Mouse (Mus musculus) hindbrain, embryonic 11.5 days (tissue): ENCODE results near the gene Tmem30b. TPM values are rescaled to one million over a fixed set of nuclear protein-coding genes. Genes with fewer than 3 reads are reported as not detected.

Experiments
- ATAC-seq: fragments of 200-750 bp; cut with Nextera tagmentation; 2 replicates; pipeline ENCODE4 v1.8.0; 2017; ENCODE audit warnings: mild to moderate bottlenecking, moderate TSS enrichment, moderate library complexity; ENCODE audit not compliant: low FRiP score
- DNase-seq: peaks from one replicate; pipeline ENCODE4 v3.0.0-alpha.2; 2015; ENCODE audit warnings: low spot score
- H3K27ac ChIP-seq: fragments of 300-500 bp; sonication (generic); 2 replicates; pipeline ENCODE4 v1.5.1; 2014; ENCODE audit warnings: mild to moderate bottlenecking, low read depth, low read length
- H3K27me3 ChIP-seq: fragments of 300-500 bp; sonication (generic); 2 replicates; pipeline ENCODE4 v1.6.1; 2014; ENCODE audit warnings: mild to moderate bottlenecking, low read length, moderate library complexity, mixed read lengths; ENCODE audit not compliant: control insufficient read depth, insufficient read depth
- H3K36me3 ChIP-seq: fragments of 300-500 bp; sonication (generic); 2 replicates; pipeline ENCODE4 v1.6.1; 2014; ENCODE audit warnings: mild to moderate bottlenecking, low read length, moderate library complexity, mixed read lengths; ENCODE audit not compliant: control insufficient read depth, insufficient read depth
- H3K4me1 ChIP-seq: fragments of 300-500 bp; sonication (generic); replicated peaks from 2 replicates; pipeline ENCODE4 v1.6.1; 2014; ENCODE audit warnings: low read length, mixed read lengths; ENCODE audit not compliant: control insufficient read depth, insufficient read depth
- H3K4me2 ChIP-seq: fragments of 300-500 bp; sonication (generic); replicated peaks from 2 replicates; pipeline ENCODE4 v1.6.1; 2014; ENCODE audit warnings: mild to moderate bottlenecking, low read depth, low read length
- H3K4me3 ChIP-seq: fragments of 300-500 bp; sonication (generic); 2 replicates; pipeline ENCODE4 v1.5.1; 2014; ENCODE audit warnings: low read depth, low read length
- H3K9ac ChIP-seq: fragments of 300-500 bp; sonication (generic); 2 replicates; pipeline ENCODE4 v1.6.1; 2014; ENCODE audit warnings: low read depth, low read length
- H3K9me3 ChIP-seq: fragments of 300-500 bp; sonication (generic); 2 replicates; pipeline ENCODE4 v1.6.1; 2016; ENCODE audit warnings: low read length; ENCODE audit not compliant: control insufficient read depth
- WGBS: fragments of 180-500 bp; shearing (Covaris S2); extraction: QIAGEN DNeasy Blood & Tissue Kit; methylation state at CpG from one replicate; pipeline ENCODE4 v1.1.7; 2014; 5-methylcytosine and 5-hydroxymethylcytosine counted together
- polyA plus RNA-seq: library from polyadenylated mRNA; unstranded; fragments of >200 nt; fragmentation: Nextera tagmentation; extraction: Ambion mirVana; gene quantifications from 2 replicates; pipeline ENCODE4 v1.2.1, GENCODE M21; 2014

Gene Tmem30b
- polyA plus RNA-seq, 1 experiment from 2014 or later: 3.1 TPM

DNA sequence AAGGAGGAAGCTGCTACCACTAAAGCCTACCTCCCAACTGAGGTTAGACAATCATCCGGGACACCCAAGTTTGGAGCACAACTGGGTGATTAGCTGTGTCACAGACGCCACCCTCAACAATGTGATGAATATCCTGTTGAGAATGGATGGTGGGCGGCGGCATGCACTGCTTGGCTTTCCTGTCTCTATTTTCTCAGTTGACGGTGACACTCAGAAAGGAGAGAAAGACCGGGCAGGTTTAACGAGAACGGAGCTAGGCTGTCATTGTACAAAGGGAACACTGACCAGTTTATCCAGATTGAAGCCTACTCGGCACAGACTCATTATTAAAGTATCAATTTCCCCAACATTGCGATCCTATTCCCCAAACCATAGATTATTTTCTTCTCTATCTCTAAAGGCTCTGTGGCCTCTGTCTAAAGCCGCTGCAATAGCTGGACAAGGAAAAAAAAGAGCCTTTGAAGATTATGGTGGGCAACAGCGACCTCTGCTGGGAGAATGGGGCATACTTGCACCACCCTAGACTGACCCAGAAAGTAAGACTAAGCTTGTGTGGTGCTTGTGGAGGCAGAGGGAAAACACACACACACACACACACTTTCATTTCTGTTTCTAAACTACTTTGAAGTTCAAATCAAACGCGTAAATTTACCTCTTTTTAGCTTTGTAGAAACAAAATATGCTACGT lies 29.0 kb downstream of the Tmem30b start:
- ATAC-seq: peak; percentile 61; the same call in 1 of the 2 replicates
- peak; percentile 90 for DNase-seq
- Histone ChIP-seq H3K4me1 (no peaks in the 10 kb centered on the region), H3K9ac (no peak overlapping the region), H3K36me3 (no peaks in the 10 kb centered on the region), H3K27ac (no peak overlapping the region), H3K4me2 (no peak overlapping the region), H3K27me3 (no peaks in the 10 kb centered on the region), H3K9me3 (no peaks in the 10 kb centered on the region), H3K4me3 (no peak overlapping the region)
- 43% methylated on average over 15 of the region's 15 CpGs for WGBS

DNA sequence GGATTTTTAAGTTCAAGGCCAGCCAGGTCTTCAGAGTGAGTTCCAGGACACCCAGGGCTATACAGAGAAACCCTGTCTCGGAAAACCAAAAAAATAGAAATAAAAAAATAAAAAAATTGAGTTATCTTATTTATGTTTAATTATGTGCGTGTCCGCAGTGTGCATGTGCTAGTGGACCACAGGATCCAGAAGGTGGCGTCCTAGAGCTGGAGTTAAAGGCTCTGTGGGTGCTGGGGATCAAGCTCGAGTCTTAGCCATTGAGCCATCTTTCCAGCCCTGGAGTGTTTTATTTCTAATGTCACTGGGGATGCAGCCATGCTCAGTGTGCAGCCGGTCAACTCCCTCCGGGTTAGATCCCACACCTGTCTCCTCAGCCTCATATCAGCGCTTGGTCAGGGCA lies 29.7 kb downstream of the Tmem30b start:
- ATAC-seq: no peak
- no peak for DNase-seq
- 94% methylated on average over 8 of the region's 8 CpGs for WGBS
- Histone ChIP-seq H3K36me3 (no peaks in the 10 kb centered on the region), H3K27ac (no peak overlapping the region), H3K9me3 (no peaks in the 10 kb centered on the region), H3K27me3 (no peaks in the 10 kb centered on the region), H3K4me2 (no peak overlapping the region), H3K9ac (no peak overlapping the region), H3K4me3 (no peak overlapping the region), H3K4me1 (no peaks in the 10 kb centered on the region)

DNA sequence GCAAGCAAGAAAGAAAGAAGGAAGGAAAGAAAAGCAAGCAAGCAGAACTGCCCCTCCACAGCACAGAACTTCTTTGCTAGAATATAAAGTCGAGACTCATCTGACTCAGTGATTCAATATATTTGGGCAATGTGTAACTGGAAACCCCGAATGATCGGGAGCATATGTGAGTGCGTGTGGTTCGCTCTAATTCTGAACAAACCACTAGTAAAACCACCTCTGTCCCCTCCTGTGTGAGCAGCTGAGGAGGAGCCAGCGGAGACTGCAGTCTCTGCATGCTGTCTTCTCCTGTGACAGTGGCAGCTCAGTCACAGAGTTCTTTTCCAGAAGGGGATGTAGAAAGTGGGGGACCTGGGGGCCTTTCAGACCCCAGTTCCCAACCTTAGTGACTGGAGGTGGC lies 31.5 kb downstream of the Tmem30b start:
- Histone ChIP-seq H3K36me3 (no peaks in the 10 kb centered on the region), H3K4me1 (no peaks in the 10 kb centered on the region), H3K27me3 (no peaks in the 10 kb centered on the region), H3K9ac (no peak overlapping the region), H3K4me3 (no peak overlapping the region), H3K9me3 (no peaks in the 10 kb centered on the region), H3K4me2 (no peak overlapping the region), H3K27ac (no peak overlapping the region)
- ATAC-seq: no peak
- DNase-seq: no peak
- 66% methylated on average over 6 of the region's 6 CpGs for WGBS

DNA sequence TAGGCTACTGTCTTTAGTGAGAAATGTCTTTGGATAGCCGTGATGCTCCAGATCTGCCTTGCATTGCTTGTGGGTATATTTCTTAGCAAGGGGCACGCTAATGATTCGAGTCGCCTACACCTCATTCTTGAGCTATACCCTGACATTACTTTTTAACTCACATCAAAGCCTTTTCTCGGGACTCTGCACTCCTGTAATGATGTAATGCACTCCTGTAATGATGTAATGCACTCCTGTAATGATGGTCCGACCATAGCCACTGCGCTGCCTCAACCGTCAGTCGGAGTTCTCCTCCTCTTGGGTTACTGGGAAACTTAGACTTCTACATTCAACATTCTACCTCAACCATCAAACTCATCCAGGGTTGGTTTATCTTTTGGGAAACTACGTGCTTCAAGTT lies 32.2 kb downstream of the Tmem30b start:
- Histone ChIP-seq H3K27me3 (no peaks in the 10 kb centered on the region), H3K4me2 (no peak overlapping the region), H3K9me3 (no peaks in the 10 kb centered on the region), H3K4me3 (no peak overlapping the region), H3K36me3 (no peaks in the 10 kb centered on the region), H3K27ac (no peak overlapping the region), H3K4me1 (no peaks in the 10 kb centered on the region), H3K9ac (no peak overlapping the region)
- DNase-seq: no peak
- ATAC-seq: no peak
- 91% methylated on average over 10 of the region's 10 CpGs for WGBS

DNA sequence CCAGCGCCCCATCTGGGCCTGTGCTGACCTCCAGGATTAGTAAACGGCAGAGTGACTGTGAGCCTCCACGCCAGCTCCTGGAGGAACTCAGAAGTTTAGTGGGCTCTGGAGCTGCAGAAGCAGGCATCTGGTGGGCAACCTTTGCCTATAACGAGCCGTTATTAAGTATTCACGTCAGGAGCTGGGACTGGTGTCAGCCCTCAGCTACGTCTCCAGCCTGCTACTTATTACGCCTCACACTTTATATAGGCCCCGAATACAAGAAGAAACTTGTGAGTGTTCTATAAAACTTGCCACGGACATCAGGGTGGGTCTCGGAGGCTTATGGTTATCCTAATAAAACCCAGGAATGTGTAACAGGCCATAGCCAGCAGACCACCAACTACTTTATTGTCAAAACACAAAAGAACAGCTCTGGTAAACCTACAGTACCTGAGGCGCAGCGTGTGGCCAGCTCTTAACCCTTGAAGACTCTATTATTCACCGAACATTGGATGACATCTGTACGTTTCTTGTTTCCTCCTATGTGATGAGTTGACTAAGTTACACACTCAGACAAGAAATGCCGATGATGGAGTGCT lies 34.6 kb downstream of the Tmem30b start:
- DNase-seq: no peak
- Histone ChIP-seq H3K4me2 (no peak overlapping the region), H3K36me3 (no peaks in the 10 kb centered on the region), H3K9me3 (no peaks in the 10 kb centered on the region), H3K4me3 (no peak overlapping the region), H3K9ac (no peak overlapping the region), H3K27me3 (no peaks in the 10 kb centered on the region), H3K4me1 (no peaks in the 10 kb centered on the region), H3K27ac (no peak overlapping the region)
- 84% methylated on average over 16 of the region's 16 CpGs for WGBS
- ATAC-seq: no peak

DNA sequence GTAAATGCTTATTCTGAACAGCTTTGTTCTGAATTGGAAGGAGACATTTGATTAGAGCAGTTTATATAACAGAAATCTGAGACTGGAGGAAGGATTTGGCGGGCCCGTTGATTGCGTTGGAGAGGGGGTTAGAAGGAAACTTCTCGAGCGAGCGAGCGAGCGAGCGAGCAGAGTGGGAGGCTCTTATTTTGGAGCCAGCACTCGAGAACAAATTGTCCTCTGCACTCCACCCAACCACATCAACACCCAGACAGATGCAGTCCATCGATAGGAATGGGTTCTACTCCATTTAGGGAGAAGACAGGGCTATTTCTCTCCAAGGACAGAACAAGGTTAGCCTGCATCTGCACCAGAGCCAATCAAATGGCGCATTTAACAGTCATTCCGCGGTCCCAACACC lies 39.1 kb downstream of the Tmem30b start:
- Histone ChIP-seq H3K36me3 (no peaks in the 10 kb centered on the region), H3K4me2 (no peak overlapping the region), H3K4me3 (no peak overlapping the region), H3K27me3 (no peaks in the 10 kb centered on the region), H3K9ac (no peak overlapping the region), H3K9me3 (no peaks in the 10 kb centered on the region), H3K4me1 (no peaks in the 10 kb centered on the region), H3K27ac (no peak overlapping the region)
- no peak for ATAC-seq
- no peak for DNase-seq
- WGBS: 89% methylated on average over 14 of the region's 14 CpGs

DNA sequence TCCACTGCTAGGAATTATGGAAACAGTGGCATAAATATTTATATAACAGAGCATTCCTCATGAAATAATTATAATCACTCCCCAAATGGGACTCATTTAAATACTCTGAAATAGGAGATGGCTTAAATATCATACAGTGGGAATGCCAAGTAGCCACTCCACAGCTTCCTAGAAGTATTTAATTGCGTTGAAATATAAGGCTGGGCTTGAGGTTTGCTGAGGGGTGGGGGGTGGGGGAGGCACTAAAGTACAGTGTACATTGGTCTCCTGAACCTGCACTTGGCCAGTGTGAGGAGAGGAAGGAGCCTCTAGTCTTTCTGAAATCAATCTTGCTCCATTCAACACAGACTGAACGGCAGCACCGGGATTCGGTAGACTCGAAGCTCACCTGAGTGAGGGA lies 39.5 kb downstream of the Tmem30b start:
- ATAC-seq (no peak), DNase-seq (no peak)
- Histone ChIP-seq H3K4me1 (no peaks in the 10 kb centered on the region), H3K27me3 (no peaks in the 10 kb centered on the region), H3K4me2 (no peak overlapping the region), H3K9ac (no peak overlapping the region), H3K4me3 (no peak overlapping the region), H3K27ac (no peak overlapping the region), H3K9me3 (no peaks in the 10 kb centered on the region), H3K36me3 (no peaks in the 10 kb centered on the region)
- WGBS: 95% methylated on average over 5 of the region's 5 CpGs

DNA sequence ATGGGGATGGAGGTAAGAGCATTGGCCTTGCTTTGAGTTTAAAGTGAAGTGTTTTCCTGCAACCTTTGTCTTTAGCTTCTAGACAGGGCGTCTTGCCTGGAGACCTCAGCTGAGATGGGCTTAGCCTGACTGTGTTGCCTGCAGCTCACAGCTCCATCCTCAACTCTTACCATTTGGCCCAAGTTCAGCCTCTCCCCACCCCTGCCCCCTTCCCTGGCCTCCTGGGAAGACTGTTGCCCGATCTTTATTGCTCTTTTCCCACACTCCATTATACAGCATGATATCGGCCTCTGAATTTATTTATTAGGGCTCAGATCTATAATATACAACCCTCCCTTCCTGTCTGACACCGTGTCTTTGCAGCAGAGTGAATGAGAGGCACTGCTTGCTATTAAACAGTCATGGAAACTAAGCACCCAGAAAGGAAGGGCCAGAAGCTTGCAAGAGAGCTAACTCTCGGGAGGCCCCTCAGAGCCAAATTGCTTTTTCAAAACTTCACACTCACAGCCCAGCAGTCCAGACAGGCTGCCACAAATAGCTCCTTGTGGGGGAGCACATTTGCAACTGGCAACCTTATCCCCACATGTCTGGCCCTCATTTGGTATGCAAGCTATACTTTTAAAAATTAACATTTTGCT lies 45.4 kb downstream of the Tmem30b start:
- Histone ChIP-seq H3K27me3 (no peaks in the 10 kb centered on the region), H3K4me2 (no peak overlapping the region), H3K4me3 (no peak overlapping the region), H3K9me3 (no peaks in the 10 kb centered on the region), H3K4me1 (no peaks in the 10 kb centered on the region), H3K9ac (no peak overlapping the region), H3K27ac (no peak overlapping the region), H3K36me3 (no peaks in the 10 kb centered on the region)
- DNase-seq: no peak
- no peak for ATAC-seq
- WGBS: 78% methylated on average over 5 of the region's 5 CpGs

DNA sequence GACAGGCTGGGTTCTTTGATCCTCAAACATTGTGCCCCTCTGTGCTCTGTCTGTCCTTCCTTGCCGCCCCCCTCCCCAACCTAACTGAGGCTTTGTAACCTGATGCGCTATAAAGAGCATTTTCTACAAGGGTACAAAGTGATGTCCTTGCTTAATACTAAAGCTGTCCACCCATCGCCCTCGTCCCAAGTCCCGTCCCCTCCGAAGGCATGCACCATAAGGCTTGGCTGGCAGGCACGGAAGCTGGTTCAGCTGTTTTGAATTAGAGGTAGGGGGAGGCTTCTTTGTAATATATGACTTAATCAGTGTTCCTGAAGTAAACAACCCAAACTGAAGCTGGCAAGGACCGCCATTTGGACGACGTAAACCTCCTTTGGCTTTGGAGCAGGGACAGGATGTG lies 51.0 kb downstream of the Tmem30b start:
- Histone ChIP-seq H3K27ac (no peak overlapping the region), H3K36me3 (no peaks in the 10 kb centered on the region), H3K9ac (no peak overlapping the region), H3K4me3 (no peak overlapping the region), H3K4me1 (no peaks in the 10 kb centered on the region), H3K4me2 (no peak overlapping the region), H3K9me3 (no peaks in the 10 kb centered on the region), H3K27me3 (no peaks in the 10 kb centered on the region)
- WGBS: 66% methylated on average over 10 of the region's 10 CpGs
- no peak for ATAC-seq
- no peak for DNase-seq
